Mouse (Mus musculus): ENCODE data around the gene Rptor.

Rptor gene

GRCm38 (mm10) chr11:119602763-119603526 is at the start of gene Rptor:
Gene Rptor (plus strand): TSS chr11:119602905.
- DNase-seq (ENCODE audit: low spot score), result peak; percentile 89

- DNase-seq (ENCODE audit: low spot score), result no peak
Observed at GRCm38 (mm10) chr11:119554706-119555105, 48.0 kb upstream of the Rptor start.

GRCm38 (mm10) chr11:119555170-119555569 is 47.5 kb upstream of the Rptor start:
- no peak for DNase-seq (ENCODE audit: low spot score)

GRCm38 (mm10) chr11:119557940-119558869 is 44.5 kb upstream of the Rptor start:
- DNase-seq (ENCODE audit: low spot score), result no peak

GRCm38 (mm10) chr11:119558870-119559610 is 43.7 kb upstream of the Rptor start:
- no peak for DNase-seq (ENCODE audit: low spot score)

GRCm38 (mm10) chr11:119562286-119562685 is 40.4 kb upstream of the Rptor start:
- no peak for DNase-seq (ENCODE audit: low spot score)

GRCm38 (mm10) chr11:119563166-119563565 is 39.5 kb upstream of the Rptor start:
- DNase-seq (ENCODE audit: low spot score), result no peak

- no peak for DNase-seq (ENCODE audit: low spot score)
Observed at GRCm38 (mm10) chr11:119564383-119564782, 38.3 kb upstream of the Rptor start.

GRCm38 (mm10) chr11:119565021-119565420 is 37.7 kb upstream of the Rptor start:
- DNase-seq (ENCODE audit: low spot score), result no peak

- no peak for DNase-seq (ENCODE audit: low spot score)
Observed at GRCm38 (mm10) chr11:119565684-119566083, 37.0 kb upstream of the Rptor start.

- no peak for DNase-seq (ENCODE audit: low spot score)
Observed at GRCm38 (mm10) chr11:119566188-119566587, 36.5 kb upstream of the Rptor start.

GRCm38 (mm10) chr11:119572316-119573010 is 30.2 kb upstream of the Rptor start:
- DNase-seq (ENCODE audit: low spot score), result no peak

GRCm38 (mm10) chr11:119576855-119577254 is 25.9 kb upstream of the Rptor start:
- no peak for DNase-seq (ENCODE audit: low spot score)

- DNase-seq (ENCODE audit: low spot score), result no peak
Observed at GRCm38 (mm10) chr11:119577721-119578120, 25.0 kb upstream of the Rptor start.

GRCm38 (mm10) chr11:119586511-119586910 is 16.2 kb upstream of the Rptor start:
- no peak for DNase-seq (ENCODE audit: low spot score)

GRCm38 (mm10) chr11:119587112-119587511 is 15.6 kb upstream of the Rptor start:
- no peak for DNase-seq (ENCODE audit: low spot score)

GRCm38 (mm10) chr11:119589242-119589641 is 13.5 kb upstream of the Rptor start:
- DNase-seq (ENCODE audit: low spot score), result peak; percentile 25

- no peak for DNase-seq (ENCODE audit: low spot score)
Observed at GRCm38 (mm10) chr11:119593966-119594365, 8.7 kb upstream of the Rptor start.

- no peak for DNase-seq (ENCODE audit: low spot score)
Observed at GRCm38 (mm10) chr11:119598856-119599255, 3.8 kb upstream of the Rptor start.

GRCm38 (mm10) chr11:119600286-119600685 is 2.4 kb upstream of the Rptor start:
- DNase-seq (ENCODE audit: low spot score), result no peak

- no peak for DNase-seq (ENCODE audit: low spot score)
Observed at GRCm38 (mm10) chr11:119602177-119602700, 466 bp upstream of the Rptor start.

Data from spleen, adult 12 weeks (tissue).